Mouse (Mus musculus) thymus, postnatal 10 days (tissue): ENCODE measurements around the gene Tbk1.

Experiments
- DNase-seq, 2 experiments: peaks; one replicate each; pipeline ENCODE4 v3.0.0; 2021; ENCODE audit warnings: low spot score in 2 of 2

The Tbk1 gene

GRCm38 (mm10) chr10:121587371-121587840 is 819 bp upstream of the Tbk1 start:
- DNase-seq, result no peak

- peak; percentile 12 to 19 for DNase-seq
Measured at GRCm38 (mm10) chr10:121585791-121586642, 570 bp downstream of the Tbk1 start.

GRCm38 (mm10) chr10:121585056-121585790 is 1.4 kb downstream of the Tbk1 start:
- no peak for DNase-seq

GRCm38 (mm10) chr10:121584033-121584432 is 2.6 kb downstream of the Tbk1 start:
- no peak for DNase-seq

GRCm38 (mm10) chr10:121583016-121583415 is 3.6 kb downstream of the Tbk1 start:
- no peak for DNase-seq

- no peak for DNase-seq
Measured at GRCm38 (mm10) chr10:121582287-121582686, 4.3 kb downstream of the Tbk1 start.

- DNase-seq, result no peak
Measured at GRCm38 (mm10) chr10:121581405-121581804, 5.2 kb downstream of the Tbk1 start.

- no peak for DNase-seq
Measured at GRCm38 (mm10) chr10:121580381-121580780, 6.2 kb downstream of the Tbk1 start.

GRCm38 (mm10) chr10:121576372-121576771 is 10.2 kb downstream of the Tbk1 start:
- DNase-seq, result no peak

- DNase-seq, result no peak
Measured at GRCm38 (mm10) chr10:121571511-121572147, 15.0 kb downstream of the Tbk1 start.

GRCm38 (mm10) chr10:121571031-121571430 is 15.6 kb downstream of the Tbk1 start:
- DNase-seq, result no peak

- DNase-seq, result no peak
Measured at GRCm38 (mm10) chr10:121569796-121570195, 16.8 kb downstream of the Tbk1 start.

- DNase-seq, result no peak
Measured at GRCm38 (mm10) chr10:121569001-121569589, 17.5 kb downstream of the Tbk1 start.

GRCm38 (mm10) chr10:121568534-121568933 is 18.1 kb downstream of the Tbk1 start:
- no peak for DNase-seq

GRCm38 (mm10) chr10:121568026-121568425 is 18.6 kb downstream of the Tbk1 start:
- no peak for DNase-seq

GRCm38 (mm10) chr10:121564447-121564846 is 22.1 kb downstream of the Tbk1 start:
- no peak for DNase-seq

- DNase-seq, result no peak
Measured at GRCm38 (mm10) chr10:121558231-121558630, 28.4 kb downstream of the Tbk1 start.

GRCm38 (mm10) chr10:121556263-121556662 is 30.3 kb downstream of the Tbk1 start:
- DNase-seq, result no peak

- no peak for DNase-seq
Measured at GRCm38 (mm10) chr10:121550334-121550733, 36.3 kb downstream of the Tbk1 start.

- DNase-seq, result no peak
Measured at GRCm38 (mm10) chr10:121549670-121550069, 36.9 kb downstream of the Tbk1 start.

- no peak for DNase-seq
Measured at GRCm38 (mm10) chr10:121547162-121547561, 39.4 kb downstream of the Tbk1 start.

GRCm38 (mm10) chr10:121543577-121543976 is 43.0 kb downstream of the Tbk1 start:
- DNase-seq, result no peak
